Mouse (Mus musculus): ENCODE results near the gene Gtpbp10.

Gtpbp10 gene

GRCm38 (mm10) chr5:5501583-5501982 lies 57.8 kb downstream of the Gtpbp10 start:
- in situ Hi-C loops (cut with MboI, MseI): no loop called here

GRCm38 (mm10) chr5:5496393-5496792 lies 62.9 kb downstream of the Gtpbp10 start:
- in situ Hi-C loops (cut with MboI, MseI): loop anchor here (5.0 kb wide), 1 partner anchor 256 kb away; no protein-coding TSS in a partner anchor

GRCm38 (mm10) chr5:5495042-5495441 lies 64.3 kb downstream of the Gtpbp10 start:
- in situ Hi-C loops (cut with MboI, MseI): loop anchor here (5.0 kb wide), 1 partner anchor 257 kb away; no protein-coding TSS in a partner anchor

GRCm38 (mm10) chr5:5494269-5495005 lies 64.9 kb downstream of the Gtpbp10 start:
- in situ Hi-C loops (cut with MboI, MseI): loop anchor here (5.0 kb wide), 1 partner anchor 258 kb away; no protein-coding TSS in a partner anchor

GRCm38 (mm10) chr5:5492163-5492562 lies 67.2 kb downstream of the Gtpbp10 start:
- in situ Hi-C loops (cut with MboI, MseI): no loop called here

Data from T-helper 2 cell (primary cell).